Mouse (Mus musculus) lung, embryonic 14.5 days (tissue): ENCODE measurements around the gene Vmn2r103. TPM values are rescaled to one million over a fixed set of nuclear protein-coding genes. Genes with fewer than 3 reads are reported as not detected.

Experiments
- ATAC-seq: fragments of 200-750 bp; cut with Nextera tagmentation; 2 replicates; pipeline ENCODE4 v1.8.0; 2017; ENCODE audit warnings: mild to moderate bottlenecking, moderate TSS enrichment, moderate library complexity; ENCODE audit not compliant: insufficient read depth
- DNase-seq: peaks from one replicate; pipeline ENCODE4 v3.0.0-alpha.2; 2015
- H3K27ac ChIP-seq: fragments of 300-500 bp; sonication (generic); 2 replicates; pipeline ENCODE4 v1.5.1; 2014; ENCODE audit warnings: low read depth, mild to moderate bottlenecking, moderate library complexity
- H3K27me3 ChIP-seq: fragments of 300-500 bp; sonication (generic); 2 replicates; pipeline ENCODE4 v1.6.1; 2014; ENCODE audit warnings: low read length, control low read depth; ENCODE audit not compliant: insufficient read depth
- H3K36me3 ChIP-seq: fragments of 300-500 bp; sonication (generic); 2 replicates; pipeline ENCODE4 v1.6.1; 2014; ENCODE audit warnings: control low read depth; ENCODE audit not compliant: insufficient read depth
- H3K4me1 ChIP-seq: fragments of 300-500 bp; sonication (generic); 2 replicates; pipeline ENCODE4 v1.6.1; 2014; ENCODE audit warnings: antibody characterized with exemption, control low read depth; ENCODE audit not compliant: insufficient read depth
- H3K4me2 ChIP-seq: fragments of 300-500 bp; sonication (generic); 2 replicates; pipeline ENCODE4 v1.6.1; 2014; ENCODE audit warnings: mild to moderate bottlenecking
- H3K4me3 ChIP-seq: fragments of 300-500 bp; sonication (generic); 2 replicates; pipeline ENCODE4 v1.5.1; 2014; ENCODE audit warnings: low read depth, low read length
- H3K9ac ChIP-seq: fragments of 300-500 bp; sonication (generic); 2 replicates; pipeline ENCODE4 v1.6.1; 2014
- H3K9me3 ChIP-seq: fragments of 300-500 bp; sonication (generic); 2 replicates; pipeline ENCODE4 v1.6.1; 2016; ENCODE audit warnings: low read depth, low read length, control low read depth
- CTCF ChIP-seq: IDR thresholded peaks from 2 replicates; pipeline ENCODE4 v1.5.1; 2016; ENCODE audit warnings: antibody characterized with exemption, low read depth
- WGBS: fragments of 180-500 bp; shearing (Covaris S2); extraction: QIAGEN DNeasy Blood & Tissue Kit; methylation state at CpG from one replicate; pipeline ENCODE4 v1.1.7; 2014; 5-methylcytosine and 5-hydroxymethylcytosine counted together
- polyA plus RNA-seq: library from polyadenylated mRNA; unstranded; fragments of >200 nt; fragmentation: Nextera tagmentation; extraction: Ambion mirVana; gene quantifications from 2 replicates; pipeline ENCODE4 v1.2.1, GENCODE M21; 2014

The Vmn2r103 gene
- not detected in 2 replicates for polyA plus RNA-seq

DNA sequence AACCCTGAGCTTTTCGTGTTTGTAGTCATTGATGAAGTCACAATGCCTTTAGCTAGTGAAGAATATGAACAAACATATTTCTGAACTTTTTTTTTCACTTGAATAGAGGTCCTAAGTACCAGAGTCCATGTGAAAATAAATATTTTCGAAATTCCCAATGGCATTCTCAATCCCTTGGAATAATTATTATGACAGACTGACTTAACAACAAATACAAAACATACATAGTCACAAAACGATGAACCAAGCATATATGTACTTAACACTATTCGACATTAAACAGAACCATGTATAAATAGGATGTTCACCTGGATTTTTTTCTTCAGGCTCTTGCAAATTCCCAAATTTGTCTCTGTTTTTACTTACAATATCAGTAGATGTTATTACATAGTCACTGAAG lies at the start of gene Vmn2r103:
Vmn2r103 (plus strand) TSS at position 301 of the 400 bp plus-strand sequence.
- Histone ChIP-seq H3K4me1 (no peaks in the 10 kb centered on the region), H3K36me3 (no peaks in the 10 kb centered on the region), H3K4me3 (no peak within 1 kb of the TSS), H3K4me2 (no peak within 1 kb of the TSS), H3K27me3 (no peaks in the 10 kb centered on the region), H3K9ac (no peak within 1 kb of the TSS), H3K27ac (no peak within 1 kb of the TSS), H3K9me3 (no peaks in the 10 kb centered on the region)
- WGBS: 51% methylated on average over 4 of the region's 4 CpGs
- DNase-seq: no peak
- ATAC-seq: no peak
- TF ChIP-seq CTCF: no peak

DNA sequence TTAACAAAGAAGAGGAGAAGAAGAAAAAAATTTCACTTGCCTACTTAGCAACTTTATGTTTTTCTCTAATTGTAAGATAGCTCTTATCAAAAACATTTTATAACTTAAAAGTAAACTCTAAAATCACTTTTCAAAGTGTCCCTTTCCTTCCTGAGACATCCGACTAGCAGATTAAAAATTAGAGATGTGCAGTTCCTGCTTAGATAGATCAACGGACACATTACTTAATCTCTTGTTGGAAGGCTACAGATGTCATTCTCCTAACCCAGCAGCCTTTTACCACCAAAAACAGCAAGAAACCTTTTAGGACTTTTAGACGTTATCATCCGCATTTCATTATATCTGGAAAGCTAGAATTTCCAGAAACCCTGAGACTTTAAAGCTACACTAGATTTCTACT lies 5.8 kb downstream of the Vmn2r103 start:
- Histone ChIP-seq H3K27me3 (no peaks in the 10 kb centered on the region), H3K9me3 (no peaks in the 10 kb centered on the region), H3K27ac (no peak overlapping the region), H3K4me2 (no peak overlapping the region), H3K4me3 (no peak overlapping the region), H3K4me1 (no peaks in the 10 kb centered on the region), H3K36me3 (no peaks in the 10 kb centered on the region), H3K9ac (no peak overlapping the region)
- TF ChIP-seq CTCF: no peak
- no peak for DNase-seq
- WGBS: 82% methylated on average over 4 of the region's 4 CpGs
- no peak for ATAC-seq

DNA sequence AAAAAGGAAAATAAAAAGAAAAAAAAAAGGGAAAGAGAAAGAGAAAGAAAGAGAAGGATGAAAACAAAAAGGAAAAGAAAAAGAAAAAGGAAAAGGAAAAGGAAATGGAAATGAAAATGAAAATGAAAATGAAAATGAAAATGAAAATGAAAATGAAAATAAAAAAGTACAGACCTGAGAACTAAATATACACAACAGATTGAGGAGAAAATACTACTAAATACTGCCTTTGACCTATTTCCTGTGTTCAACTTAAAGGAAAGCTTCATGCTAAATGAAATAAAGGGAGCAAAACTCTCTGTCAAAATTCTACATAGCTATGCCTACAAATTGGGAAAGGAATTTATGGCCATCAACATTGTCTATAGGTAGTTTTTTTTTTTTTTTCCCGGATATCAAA lies 16.1 kb downstream of the Vmn2r103 start:
- no peak overlapping the region for H3K4me3 ChIP-seq
- no peak for DNase-seq
- H3K4me2 ChIP-seq: no peak overlapping the region

More for the DNA sequence above, 16.1 kb downstream of the Vmn2r103 start:
- TF ChIP-seq CTCF: no peak
- 75% methylated on average over 1 of the region's 1 CpGs for WGBS
- ATAC-seq: no peak
- H3K36me3 ChIP-seq: no peaks in the 10 kb centered on the region
- H3K27ac ChIP-seq: no peak overlapping the region
- no peaks in the 10 kb centered on the region for H3K4me1 ChIP-seq
- no peaks in the 10 kb centered on the region for H3K27me3 ChIP-seq
- H3K9me3 ChIP-seq: no peaks in the 10 kb centered on the region
- no peak overlapping the region for H3K9ac ChIP-seq

Other genes starting within 250 kb of the Vmn2r103 start
- gene Vmn2r101, start 196.1 kb upstream of the Vmn2r103 start, polyA plus RNA-seq: not detected in 2 replicates
- gene Vmn2r102, start 113.0 kb upstream of the Vmn2r103 start, polyA plus RNA-seq: not detected in 2 replicates